Mouse (Mus musculus): ENCODE results near the gene Gm37240.

The Gm37240 gene

DNA sequence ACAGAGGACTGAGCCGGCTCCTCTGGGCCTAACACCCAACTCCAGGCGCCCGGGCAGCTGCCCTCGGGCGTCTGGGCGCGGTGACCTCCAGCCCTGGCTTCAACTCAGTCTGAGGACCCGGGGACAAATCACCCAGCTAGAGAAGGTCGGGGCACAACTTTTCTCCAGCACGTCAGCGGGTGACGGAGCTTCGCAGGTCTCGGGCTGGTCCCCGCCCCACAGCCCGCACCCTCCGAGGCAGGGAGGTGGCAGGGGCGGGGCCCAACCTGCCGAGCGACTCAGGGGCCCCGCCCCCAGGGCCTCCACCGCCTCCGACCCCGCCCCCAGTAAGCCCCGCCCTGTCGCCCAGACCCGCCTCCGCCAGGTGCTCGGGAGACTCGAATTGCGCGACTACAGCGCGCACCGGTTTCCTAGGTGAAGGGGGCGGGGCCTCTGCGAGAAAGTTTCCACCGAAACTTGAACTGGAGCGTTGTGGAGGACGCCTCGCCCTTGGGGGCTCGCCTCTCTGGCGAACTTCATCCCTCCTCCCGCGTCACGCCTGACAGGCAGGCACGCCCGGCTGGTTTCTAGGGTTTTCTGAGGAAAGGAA is at the start of gene Gm37240, which contains the start of gene Glt28d2:
Gene Gm37240 (minus strand): TSS at position 280 of the 589 bp plus-strand sequence.
Gene Glt28d2 (minus strand): TSS at position 278 of the 589 bp plus-strand sequence.
- in situ Hi-C loops (cut with MboI; ENCODE audit: low sequenced_read_pairs) = no loop called here

DNA sequence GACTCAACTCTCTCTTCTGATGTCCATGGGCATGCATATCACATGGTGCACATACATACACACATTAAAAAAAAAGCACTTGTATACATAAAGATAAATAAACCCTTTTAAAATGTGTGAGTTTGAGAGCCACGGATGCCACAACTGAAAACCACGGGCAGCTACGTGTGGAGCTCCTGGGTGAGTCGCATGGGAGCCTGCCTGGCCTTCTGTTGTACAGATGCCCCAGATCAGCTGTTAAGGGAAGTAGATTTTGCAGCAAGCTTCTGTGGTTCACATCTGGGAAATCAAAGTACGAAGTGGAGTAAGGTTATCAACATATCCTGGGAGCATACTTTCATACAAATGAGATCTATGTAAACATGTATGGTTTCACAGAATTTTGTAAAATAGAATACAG is 46.3 kb upstream of the Gm37240 start:
- in situ Hi-C loops (cut with MboI; ENCODE audit: low sequenced_read_pairs) = no loop called here

DNA sequence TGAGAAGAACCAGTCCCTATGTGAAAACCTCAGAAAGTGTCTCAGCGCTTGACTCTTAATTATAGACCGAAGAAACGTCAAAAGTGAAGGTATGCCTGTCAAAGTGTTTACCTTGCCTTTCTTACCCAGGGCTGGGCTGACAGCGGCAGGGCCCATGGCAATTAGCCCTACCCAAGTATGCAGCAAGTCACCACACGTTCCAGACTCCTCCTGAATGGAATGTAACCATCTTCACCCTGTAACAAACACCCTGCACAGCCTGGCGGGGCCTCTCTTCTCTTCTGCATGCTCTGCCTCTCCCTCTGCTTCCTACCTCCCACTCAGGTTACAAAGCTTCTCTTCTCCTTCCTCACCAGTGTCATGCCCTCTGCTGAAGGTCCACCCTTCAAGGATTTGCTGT is 44.5 kb upstream of the Gm37240 start:
- in situ Hi-C loops (cut with MboI; ENCODE audit: low sequenced_read_pairs) = no loop called here

DNA sequence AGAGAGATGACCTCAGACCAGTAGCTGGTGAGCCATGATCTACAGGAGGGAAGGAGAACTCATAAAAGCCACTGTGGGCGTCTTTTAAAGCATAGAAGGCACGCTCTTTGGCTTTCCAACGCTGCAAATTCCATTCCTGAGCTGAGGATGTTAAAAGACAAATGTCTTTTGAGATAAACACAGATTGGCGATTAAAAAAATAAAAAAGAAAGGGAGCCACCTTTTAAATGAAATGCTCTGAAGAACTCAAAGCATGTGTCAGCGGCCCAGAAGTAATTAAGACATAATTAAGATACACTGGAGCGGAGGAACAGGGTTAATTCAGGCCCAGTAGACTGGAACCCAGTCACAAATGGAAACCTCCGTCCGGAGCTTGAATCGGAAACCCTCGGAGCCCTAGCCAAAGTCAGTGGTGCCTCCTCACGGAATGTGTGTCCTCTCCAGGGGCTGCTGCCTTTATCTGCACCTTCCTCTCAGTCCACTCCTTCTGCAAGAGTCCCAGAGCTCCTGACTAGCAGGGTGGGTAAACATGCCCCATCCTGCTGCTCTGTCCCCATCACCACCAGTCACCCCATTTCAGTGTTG is 43.4 kb upstream of the Gm37240 start:
- in situ Hi-C loops (cut with MboI; ENCODE audit: low sequenced_read_pairs) = no loop called here

DNA sequence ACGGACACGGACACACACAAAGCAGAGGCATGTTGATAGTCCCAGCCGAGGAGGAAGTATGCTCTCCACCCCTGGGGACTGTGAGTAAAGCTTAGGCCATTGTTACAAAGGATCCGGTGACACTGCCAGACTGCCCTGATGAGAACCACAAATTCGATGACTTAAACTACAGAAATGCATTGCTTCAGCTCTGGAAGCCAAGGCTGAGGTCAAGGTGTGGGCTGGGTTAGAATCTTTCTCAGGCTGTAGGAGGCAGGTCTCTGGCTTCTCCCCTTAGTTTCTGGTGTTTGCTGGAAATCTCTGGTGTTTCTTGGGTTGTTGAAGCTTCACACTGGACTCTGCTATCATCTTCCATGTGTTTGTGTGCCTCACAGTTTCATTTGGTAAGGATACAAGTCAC is 42.4 kb upstream of the Gm37240 start:
- in situ Hi-C loops (cut with MboI; ENCODE audit: low sequenced_read_pairs) = no loop called here

DNA sequence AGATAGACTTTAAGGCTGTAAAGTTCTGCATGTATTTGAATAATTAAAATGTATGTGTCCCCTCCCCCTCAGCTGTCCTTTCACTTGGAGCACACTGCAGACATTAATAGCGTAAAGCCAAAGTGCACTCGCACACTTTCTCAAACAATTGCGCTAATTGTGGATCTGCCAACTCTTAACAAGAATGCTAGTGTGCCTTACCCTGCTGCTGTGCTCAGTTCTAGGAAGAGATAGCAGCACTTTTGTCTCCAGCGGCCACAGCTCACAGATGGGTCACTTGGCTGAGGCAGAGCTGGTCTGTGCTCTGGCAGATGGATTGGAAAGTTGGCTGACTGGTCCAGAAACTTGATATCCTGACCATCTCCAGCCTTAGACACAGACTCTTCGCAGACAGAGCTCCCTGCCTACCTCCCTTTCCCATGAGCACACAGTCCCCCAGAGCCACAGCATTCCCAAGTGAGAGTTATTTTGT is 40.9 kb upstream of the Gm37240 start:
- in situ Hi-C loops (cut with MboI; ENCODE audit: low sequenced_read_pairs) = no loop called here

DNA sequence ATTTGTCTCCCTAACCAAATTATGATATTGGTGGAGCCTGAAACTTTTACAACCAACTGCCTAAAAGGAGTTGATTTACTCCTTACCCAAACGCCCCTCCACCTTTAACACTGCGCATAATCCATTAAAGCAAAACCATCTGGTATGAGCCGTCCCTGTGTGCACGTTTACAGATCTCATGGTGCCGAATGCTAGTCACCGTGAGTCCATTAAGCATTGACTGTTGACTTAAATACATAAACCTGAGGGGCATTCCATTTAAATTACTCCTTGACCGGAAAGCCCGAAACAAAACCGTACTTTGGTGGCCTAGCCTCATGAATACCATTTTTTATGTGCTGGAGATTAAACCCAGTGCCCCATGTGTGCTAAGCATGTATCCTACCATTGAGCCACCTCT is 40.0 kb upstream of the Gm37240 start:
- in situ Hi-C loops (cut with MboI; ENCODE audit: low sequenced_read_pairs) = no loop called here

DNA sequence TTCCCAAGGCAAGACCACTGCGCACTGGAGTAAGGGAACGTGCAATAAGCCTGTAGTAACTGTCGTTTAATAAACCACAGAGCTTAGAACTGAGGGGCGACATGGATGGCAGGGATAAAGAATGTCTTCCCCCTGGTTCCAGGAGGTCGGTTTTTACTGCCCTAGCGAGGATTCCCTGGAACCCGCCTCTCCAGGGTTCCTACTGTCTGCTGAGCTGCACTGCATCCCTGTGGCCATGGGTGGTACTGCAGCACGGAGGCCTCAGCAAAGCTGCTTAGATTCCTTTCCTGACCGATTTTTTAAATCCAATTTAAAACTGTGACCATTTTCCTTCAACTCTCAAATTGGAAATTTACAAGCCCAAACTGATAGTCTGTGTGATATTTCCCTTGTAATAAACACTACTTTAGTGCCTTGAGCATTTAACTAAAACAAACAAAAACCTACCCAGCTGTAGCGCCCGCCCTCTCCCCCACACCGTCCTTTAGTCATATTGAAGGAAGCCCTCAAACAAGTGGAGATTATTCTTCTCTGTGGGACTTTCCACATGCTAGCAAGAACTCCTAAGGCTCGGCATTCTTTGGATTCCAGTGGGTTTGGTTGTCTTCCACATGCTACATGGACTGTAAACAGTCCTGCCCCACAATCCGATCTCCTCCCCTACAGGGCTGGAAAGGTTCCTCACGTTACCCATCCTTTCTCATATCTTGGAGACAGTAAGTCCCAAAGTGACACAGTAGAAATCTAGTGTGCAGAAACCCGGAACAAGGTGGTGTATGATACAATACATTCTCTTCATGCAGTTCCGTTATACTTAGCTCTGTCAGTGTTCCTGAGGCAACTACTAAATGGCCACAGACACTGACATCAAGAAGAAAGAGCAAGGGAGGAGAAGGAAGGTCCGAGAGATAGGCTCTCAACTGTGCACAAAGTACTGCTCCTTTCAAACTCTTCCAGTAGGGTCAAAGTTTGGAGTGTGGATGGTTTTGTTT is 36.9 kb upstream of the Gm37240 start:
- in situ Hi-C loops (cut with MboI; ENCODE audit: low sequenced_read_pairs) = loop anchor here (25.0 kb wide), 2 partner anchors 212 to 1012 kb away; no protein-coding TSS in a partner anchor

DNA sequence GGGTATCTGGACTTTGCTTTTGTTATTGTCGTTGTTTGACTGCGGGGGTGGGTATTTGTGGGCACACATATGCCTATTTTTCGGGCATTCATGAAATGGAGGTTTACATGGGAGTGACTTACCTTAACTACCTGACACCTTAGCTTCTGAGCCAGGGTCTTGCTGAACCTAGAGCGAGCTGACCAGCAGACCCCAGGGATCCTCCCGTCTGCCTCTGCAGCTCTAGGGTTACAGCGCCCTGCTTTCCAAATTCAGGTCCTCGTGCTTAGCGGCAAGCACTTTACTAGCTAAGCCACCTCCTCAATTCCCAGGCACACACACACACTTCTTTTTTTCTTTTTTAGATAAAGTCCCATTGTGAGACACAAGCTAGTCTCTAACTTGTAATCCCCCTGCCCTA is 36.0 kb upstream of the Gm37240 start:
- in situ Hi-C loops (cut with MboI; ENCODE audit: low sequenced_read_pairs) = loop anchor here (25.0 kb wide), 2 partner anchors 211 to 1011 kb away; no protein-coding TSS in a partner anchor

DNA sequence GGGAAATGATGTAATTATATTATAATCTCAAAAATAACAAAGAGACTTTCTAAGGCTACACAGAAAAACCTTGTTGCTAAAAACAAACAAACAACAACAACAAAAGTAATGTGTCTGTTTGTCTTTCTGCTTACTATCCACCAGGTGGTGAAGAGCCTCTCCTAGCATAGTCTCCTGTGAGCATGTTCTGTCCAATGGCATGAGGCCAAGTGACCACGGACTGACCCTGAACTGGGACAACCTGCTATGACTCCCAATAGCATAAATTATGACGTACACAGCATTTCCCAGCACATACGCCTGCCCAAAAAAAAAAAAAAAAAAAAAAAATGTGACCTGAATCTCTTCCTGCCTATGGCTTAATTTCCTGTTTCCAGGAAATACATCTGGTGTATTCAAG is 35.0 kb upstream of the Gm37240 start:
- in situ Hi-C loops (cut with MboI; ENCODE audit: low sequenced_read_pairs) = loop anchor here (25.0 kb wide), 2 partner anchors 210 to 1010 kb away; no protein-coding TSS in a partner anchor

DNA sequence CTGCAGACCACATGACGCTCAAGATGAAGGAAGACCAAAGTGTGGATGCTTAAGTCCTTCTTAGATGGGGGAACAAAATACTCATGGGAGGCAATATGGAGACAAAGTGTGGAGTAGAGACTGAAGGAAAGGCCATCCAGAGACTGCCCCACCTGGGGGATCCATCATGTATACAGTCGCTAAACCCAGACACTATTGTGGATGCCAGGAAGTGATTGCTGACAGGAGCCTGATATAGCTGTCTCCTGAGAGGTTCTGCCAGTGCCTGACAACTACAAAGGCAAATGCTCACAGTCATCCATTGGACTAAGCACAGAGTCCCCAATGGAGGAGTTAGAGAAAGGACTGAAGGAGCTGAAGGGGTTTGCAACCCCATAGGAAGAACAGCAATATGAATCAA is 33.4 kb upstream of the Gm37240 start:
- in situ Hi-C loops (cut with MboI; ENCODE audit: low sequenced_read_pairs) = loop anchor here (25.0 kb wide), 2 partner anchors 208 to 1008 kb away; no protein-coding TSS in a partner anchor

DNA sequence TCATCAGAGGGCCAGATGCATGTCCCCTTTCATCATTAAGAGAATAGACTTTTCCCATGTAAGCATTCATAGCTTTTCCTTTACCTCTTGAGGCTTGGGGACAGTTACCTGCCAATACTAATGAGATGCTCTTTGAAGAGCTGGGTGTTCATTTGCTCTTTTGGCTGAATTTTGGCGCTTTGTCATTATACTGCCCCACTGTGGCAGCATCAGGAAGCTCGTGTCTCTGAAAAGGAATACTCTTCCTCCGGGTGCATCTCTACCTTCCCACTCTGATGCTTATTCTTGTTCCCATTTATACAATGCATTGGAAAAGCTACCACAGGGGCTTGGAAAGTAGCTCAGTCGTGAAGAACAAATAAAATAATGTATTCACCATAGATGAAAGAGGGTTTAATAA is 30.3 kb upstream of the Gm37240 start:
- in situ Hi-C loops (cut with MboI; ENCODE audit: low sequenced_read_pairs) = loop anchor here (25.0 kb wide), 2 partner anchors 205 to 1005 kb away; no protein-coding TSS in a partner anchor

DNA sequence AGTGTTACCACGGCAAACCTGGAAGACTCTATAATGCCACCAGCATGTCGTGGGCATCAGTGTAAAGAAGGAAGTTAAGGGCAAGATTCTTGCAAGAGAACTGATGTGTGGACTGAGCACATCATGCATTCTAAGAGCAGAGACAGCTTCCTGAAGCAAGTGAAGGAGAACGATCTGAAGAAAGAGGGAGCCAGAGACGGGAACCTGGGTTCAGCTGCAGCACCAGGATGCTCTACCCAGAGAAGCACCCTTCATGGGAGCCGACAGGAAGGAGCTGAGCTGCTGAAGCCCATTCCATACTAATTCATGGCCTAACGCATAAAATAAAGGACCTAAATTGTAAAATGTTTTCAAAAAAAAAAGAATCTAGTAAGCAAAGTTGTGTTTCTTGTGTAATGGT is 27.5 kb upstream of the Gm37240 start:
- in situ Hi-C loops (cut with MboI; ENCODE audit: low sequenced_read_pairs) = loop anchor here (25.0 kb wide), 2 partner anchors 203 to 1003 kb away; no protein-coding TSS in a partner anchor

DNA sequence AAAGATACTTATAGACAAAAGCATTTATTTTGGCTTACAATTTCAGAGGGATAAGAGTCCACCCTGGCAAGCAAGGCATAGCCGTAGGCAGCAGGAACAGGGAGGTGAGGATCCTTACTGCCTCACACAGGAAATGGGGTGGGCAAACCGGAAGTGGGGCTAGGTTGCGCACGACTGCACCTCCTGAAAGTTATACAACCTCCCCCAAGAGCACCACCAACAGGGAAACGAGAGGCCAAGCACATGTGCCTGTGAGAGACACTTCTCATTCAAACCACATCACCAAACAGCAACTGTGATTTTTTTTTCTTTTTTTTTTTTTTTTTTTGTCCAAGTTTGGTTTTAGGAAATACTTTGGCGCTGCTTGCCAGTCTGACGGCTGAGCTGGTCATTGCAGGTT is 19.8 kb upstream of the Gm37240 start:
- in situ Hi-C loops (cut with MboI; ENCODE audit: low sequenced_read_pairs) = loop anchor here (25.0 kb wide), 2 partner anchors 195 to 995 kb away; no protein-coding TSS in a partner anchor

DNA sequence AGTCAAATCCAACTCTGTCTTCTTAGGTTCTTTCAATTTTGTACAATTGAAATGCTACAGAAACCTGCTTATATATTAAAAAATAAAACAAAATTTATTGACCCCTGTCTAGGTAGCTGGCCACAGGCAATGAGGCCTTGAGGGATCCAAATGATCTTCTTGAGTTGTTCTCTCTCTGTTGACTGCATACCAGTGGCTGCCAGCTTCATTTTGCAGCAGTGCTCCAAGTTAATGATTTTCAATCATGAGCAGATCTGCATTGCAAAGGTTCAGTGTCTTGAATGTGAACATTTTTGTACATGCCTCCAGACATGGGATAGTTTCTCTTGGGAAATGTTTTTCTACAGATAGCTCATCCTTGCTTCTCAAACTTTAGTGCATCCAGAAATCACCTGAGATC is 17.1 kb upstream of the Gm37240 start:
- in situ Hi-C loops (cut with MboI; ENCODE audit: low sequenced_read_pairs) = loop anchor here (25.0 kb wide), 2 partner anchors 192 to 992 kb away; no protein-coding TSS in a partner anchor

DNA sequence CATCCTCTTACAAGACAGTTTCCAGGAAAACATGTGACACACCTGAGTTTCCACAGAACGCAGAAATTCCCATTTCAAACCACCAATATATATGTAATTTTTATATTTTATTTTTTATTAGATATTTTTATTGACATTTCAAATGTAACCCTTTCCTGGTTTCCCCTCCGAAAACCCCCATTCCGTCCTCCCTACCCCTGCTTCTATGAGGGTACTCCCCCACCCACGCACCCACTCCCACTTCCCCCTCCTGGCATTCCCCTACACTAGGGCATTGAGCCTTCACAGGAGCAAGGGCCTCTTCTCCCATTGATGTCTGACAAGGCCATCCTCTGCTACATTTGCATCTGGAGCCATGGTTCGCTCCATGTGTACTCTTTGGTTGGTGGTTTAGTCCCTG is 7.7 kb upstream of the Gm37240 start:
- in situ Hi-C loops (cut with MboI; ENCODE audit: low sequenced_read_pairs) = no loop called here

DNA sequence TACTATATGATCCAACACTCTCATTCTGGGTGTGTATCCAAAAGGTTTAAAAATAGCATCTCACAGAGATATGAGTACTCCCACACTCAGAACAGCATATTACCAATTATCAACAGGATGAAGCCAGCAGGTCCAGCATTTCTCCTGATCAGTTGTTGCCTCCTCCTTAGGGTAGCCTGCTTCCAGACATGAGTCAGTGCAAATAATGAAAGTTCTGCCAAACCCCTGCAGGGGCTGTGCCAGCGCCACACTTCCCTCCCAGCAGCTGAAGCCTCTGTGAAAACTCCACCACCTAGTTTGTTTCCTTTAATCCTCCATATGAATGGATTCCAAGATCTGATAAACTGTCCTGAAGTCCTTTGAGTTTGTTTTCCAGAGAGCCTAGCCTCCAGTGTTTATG is 4.3 kb upstream of the Gm37240 start:
- in situ Hi-C loops (cut with MboI; ENCODE audit: low sequenced_read_pairs) = no loop called here

DNA sequence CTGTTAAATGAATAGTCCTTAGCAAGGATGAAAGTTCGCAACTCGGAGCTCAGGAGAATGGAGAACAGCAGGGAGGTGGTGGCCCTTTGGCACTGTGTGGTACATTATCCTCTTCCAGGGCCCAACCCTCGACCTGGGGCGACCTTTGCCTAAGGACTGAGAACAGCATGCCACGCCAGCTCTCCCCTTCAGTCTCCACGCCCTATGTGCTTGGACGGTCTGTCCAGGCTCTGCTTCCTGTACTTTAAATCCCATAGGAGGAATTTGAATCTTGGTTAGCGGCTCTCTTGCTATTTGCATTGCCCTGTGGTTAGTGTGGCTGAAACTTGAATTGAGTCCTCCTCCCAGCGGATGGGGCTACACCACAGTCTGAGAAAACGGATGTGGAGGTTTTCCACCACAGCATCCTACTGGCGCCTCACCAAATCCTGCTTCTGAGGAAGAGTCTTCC is 928 bp upstream of the Gm37240 start:
- in situ Hi-C loops (cut with MboI; ENCODE audit: low sequenced_read_pairs) = no loop called here

DNA sequence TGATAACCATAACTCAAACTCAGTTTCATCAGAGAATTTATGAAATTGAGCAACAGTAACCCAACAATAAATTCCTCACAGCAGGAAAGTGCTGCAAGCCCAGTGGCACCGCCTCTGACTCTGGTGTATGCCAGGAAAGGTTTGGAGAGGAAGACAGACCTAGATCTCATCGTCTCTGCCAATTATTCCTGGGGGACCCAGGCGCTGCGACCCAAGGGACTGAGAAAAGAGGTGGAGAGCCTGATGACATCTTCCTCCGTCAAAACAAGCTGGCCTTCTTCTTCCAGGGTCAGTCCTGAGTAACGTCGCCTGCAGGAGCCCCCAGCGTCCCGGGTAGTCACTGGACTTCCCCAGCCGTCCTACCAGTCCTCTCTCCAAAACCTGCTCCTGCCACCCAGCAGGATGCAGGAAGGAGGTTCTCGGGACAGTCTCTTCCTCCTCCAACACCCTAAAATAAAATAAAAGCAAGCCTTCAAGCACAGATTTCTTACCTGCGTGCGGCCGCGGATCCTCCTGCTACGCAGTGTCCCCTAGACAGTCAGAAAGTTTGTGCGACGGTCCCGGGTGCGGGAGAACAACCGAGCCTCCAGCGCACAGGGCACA is 581 bp downstream of the Gm37240 start:
- in situ Hi-C loops (cut with MboI; ENCODE audit: low sequenced_read_pairs) = no loop called here

DNA sequence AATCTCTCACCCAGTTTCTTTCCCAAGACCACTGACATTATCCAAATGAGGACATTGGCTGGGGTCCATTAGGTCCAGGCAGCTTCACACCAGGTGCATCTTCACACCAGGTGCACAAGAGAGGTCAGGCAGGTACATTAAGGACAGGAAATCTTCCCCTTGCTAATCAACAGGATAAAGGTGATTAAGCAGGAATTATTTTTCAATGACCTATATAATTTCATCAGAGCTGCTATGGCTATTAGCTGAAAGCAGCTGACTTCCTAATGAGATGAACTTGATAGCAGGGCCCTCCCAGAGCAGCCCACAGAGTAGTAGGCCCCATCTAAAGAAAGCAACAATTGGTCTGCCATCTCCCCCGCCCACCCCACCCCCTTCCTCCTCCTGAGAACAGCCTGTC is 1.4 kb downstream of the Gm37240 start:
- in situ Hi-C loops (cut with MboI; ENCODE audit: low sequenced_read_pairs) = no loop called here
